Mouse (Mus musculus) mouse trophoblast stem cell (cell line): ENCODE measurements around the gene Lix1.

Source experiments
- in situ Hi-C, 2 experiments: fragments of 300-500 bp; cut with MseI, MboI; formaldehyde crosslinking; loops; 2 replicates in 1 of 2; 3 replicates in 1 of 2; pipeline ENCODE4 v1.15.1; 2025

The Lix1 gene

DNA sequence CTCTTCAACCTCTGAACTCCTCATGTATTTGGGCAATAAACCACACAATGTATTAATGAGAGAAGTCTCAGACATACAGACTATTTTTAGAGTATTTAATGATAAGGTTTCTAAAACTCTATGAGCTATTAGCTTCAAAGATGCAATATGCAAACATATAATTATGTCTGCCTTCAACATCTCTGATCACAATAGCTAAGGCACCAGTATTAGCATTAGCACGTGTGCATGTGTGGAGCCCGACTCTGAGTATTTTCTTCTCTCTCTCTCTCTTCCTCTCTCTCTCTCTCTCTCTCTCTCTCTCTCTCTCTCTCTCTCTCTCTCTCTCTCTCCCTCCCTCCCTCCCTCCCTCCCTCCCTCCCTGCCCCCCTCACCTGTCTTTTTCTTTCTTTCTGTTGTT lies 9.0 kb downstream of the Lix1 start:
- in situ Hi-C loops: no loop called here

DNA sequence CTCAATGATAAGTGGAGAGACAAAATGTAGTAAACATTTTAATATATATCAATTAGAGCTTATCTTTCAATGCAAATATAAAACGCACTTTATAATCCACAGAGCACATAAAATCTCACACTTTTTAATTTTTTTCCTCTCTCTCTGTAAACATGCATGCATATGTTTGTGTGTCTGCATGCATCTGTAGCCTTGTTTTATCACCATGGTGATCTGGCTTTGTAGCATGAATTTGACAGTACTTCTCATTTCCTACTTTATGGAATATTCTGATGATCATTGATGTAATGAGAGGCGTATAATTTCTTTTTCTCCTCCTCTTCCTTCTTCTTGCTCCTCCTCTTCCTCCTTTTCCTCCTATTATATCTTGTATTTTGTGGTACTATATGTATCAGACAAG lies 9.7 kb downstream of the Lix1 start:
- in situ Hi-C loops: no loop called here

DNA sequence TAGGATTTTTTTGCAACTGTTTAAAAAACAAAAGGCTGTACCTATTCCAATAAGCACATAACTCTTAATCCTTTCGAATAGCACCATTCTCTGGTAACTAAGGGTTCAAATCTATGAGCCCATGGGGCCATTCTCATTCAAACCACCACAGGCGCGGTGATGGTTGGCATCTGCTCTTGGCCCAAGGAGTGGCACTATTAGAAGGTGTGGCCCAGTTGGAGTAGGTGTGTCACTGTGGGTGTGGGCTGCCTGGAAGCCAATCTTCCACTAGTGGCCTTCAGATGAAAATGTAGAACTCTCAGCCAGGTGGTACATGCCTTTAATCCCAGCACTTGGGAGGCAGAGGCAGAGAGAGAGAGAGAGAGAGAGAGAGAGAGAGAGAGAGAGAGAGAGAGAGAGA lies 11.7 kb downstream of the Lix1 start:
- in situ Hi-C loops: no loop called here

DNA sequence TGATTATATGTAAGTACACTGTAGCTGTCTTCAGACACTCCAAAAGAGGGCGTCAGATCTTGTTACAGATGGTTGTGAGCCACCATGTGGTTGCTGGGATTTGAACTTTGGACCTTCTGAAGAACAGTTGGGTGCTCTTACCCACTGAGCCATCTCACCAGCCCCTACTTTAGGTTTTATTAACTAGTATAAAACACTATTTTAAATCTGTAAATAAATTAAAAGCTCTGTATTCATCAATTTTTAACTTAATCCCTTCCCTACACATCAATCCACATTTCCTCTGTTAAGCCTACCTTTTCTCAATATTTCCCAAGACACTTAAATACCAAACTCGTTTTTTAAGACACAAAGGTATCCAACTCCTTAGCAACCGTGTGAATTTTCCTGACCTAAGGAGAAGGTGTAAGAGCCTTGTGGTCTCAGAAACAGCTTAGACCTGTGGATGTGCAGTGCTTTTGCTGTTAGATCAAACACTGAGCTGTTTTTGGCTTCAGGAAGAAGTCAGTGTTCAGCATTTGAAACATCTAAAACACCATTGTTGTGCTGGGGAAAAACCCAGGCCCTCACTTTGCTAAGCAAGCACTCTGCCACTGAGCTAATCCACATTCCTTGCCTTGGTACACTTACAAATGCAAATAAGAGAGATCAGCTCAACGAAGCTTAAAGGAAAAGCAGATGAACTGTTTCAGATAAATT lies 22.3 kb downstream of the Lix1 start:
- in situ Hi-C loops: no loop called here

DNA sequence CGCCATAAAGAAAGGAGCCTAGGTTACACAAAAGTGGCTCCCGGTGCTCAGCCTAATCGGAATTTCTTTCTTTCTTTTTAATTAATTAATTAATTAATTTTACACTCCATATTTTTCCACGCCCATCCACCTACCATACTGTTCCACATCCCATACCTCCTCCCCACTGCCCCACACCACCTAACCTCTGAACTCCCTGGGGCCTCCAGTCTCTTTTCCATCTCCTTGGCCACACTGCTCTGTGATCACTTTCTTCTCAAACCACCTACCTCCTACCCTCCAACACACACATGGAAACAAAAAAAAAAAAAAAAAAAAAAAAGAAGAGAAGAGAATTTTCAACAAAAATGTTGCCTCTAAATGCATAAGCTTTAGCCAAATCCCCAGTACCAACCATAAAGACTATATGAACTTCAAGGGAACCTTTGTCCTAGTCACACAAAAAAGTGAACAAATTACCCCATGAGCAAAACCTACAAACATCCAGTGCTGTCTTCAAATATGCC lies 22.9 kb downstream of the Lix1 start:
- in situ Hi-C loops: no loop called here

DNA sequence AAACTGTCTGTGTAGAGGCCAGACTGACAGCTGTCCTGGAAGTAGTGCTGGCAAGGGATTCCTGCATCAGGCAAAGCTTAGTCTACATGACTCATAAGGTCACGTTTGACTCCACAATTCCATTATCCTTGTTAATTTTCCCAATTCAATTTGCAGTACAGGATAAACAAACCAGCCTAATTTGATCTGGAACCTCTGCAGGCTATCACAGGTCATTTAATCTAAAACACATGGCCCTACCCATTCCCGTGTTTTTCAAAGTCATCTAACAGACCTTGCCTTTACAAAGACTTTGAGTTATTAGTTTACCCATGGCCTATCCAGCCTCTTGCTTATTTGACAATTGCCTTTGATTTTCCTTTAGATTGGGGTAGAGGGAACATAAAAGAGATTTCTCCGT lies 23.4 kb downstream of the Lix1 start:
- in situ Hi-C loops: no loop called here

DNA sequence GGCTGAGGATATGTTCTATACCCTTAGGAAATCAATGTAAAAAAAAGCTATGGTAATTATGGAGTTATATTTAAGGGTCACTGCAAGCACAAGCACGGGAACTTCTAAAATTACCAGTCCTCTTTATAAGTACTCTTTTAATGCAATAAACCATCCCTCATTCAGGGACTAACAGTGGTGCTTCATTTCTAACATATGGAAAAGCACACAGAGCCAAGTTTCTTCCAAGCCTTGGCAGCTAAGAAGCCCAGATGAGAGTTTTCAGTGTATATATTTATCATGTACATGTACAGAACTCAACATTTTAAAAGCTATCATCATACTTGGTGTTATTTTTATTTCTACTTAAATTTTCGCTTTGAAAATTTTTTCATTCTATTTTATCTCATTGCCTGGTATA lies 26.4 kb downstream of the Lix1 start:
- in situ Hi-C loops: no loop called here

DNA sequence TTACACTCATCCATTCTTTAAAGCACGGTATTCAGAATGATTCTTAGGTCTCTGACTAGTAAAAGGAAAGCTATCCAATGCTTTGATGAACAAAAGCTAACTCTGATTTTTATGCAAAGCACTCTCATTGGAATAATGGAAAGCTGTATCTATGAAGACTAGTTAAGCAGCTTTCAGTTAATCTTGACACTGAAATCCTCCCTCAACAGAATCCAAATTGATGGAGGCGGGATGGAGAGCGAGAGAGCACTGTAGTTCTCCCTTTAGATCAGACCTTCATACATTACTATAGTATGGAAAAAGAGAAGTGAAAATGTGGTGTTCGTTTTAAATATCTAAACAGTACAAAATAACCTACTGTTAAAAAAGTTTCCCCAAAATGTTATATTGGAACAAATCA lies 31.2 kb downstream of the Lix1 start:
- in situ Hi-C loops: no loop called here

DNA sequence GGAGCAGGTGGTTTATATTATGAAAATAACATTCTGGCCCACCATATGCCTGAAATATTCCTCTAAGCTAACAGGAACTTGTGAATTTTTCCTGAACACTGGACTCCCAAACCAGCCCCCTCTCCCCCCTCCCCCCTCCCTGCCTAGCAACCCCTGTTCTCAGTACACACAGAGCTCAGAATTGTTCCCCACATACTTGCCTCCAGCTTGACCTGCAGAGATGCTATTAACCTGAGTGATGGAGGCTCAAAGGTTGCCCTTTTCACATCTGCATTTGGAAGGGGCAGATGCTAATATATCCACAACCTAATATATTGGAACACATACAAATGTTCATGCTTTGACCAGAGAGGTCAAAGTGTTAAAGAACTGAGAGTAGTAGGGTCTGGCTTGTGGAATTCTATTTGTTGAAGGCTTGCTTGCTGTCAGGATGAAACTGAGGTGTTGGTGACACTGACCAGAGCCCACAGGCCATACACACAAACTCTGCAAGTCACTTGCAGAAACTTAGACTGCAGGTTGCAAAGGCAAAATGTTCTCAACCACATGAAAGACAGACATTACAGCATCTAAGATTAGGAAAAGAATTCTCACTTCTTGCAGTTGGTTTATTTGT lies 36.2 kb downstream of the Lix1 start:
- in situ Hi-C loops: no loop called here

DNA sequence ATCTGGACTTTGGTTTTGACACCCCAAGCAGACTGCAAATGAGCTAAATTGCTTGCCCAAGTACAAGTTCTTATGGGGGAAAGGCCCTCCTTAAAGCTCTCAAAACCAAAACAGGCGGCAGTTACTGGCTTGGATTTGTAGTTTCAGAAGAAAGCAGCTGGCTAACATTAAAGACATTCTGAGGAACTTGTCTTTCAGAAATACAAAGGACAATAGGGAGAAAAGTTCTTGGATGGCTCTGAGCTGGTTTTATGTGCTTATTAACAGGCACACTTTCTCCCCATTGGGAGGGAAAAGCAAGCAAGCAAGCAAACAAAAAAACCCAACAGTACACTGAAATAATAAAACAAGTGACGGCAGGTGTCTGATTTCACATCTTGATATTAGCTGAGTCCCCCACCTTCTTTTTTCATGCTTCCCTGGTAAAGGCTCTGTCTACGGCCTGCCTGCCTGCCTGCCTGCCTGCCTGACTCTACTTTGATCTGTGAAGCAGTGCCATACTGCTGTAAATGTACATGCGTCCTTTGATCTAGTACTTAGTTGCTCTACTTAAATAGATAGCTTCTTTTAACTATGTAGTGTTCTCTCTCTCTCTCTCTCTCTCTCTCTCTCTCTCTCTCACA lies 39.5 kb downstream of the Lix1 start:
- in situ Hi-C loops: no loop called here

DNA sequence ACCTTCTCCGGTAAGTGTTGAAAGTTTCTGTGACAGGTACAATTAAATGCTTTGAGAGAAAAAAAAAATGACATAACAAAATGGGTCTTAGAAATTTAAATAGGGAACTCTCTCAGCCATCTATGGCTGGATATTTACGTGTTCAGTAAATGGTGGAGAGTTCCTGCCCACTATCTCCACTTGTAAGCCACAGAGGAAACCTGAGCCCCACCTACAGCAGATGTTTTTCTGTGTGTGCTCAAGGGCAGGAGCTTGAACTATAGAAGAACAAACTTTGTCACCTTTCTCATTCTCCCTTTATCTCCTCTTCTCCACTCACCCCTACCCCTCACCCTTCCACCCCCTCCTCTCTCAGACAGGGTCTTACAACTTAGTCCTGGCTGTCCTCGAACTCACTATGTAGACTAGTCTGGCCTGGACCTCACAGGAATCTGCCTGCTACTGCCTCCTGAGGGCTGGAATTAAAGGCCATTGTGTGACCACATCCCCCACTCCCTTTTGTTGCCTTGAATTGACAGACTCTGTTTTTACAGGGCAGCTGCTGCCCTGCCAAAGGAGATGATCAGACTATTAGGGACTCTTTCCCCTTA lies 41.9 kb downstream of the Lix1 start:
- in situ Hi-C loops: no loop called here

DNA sequence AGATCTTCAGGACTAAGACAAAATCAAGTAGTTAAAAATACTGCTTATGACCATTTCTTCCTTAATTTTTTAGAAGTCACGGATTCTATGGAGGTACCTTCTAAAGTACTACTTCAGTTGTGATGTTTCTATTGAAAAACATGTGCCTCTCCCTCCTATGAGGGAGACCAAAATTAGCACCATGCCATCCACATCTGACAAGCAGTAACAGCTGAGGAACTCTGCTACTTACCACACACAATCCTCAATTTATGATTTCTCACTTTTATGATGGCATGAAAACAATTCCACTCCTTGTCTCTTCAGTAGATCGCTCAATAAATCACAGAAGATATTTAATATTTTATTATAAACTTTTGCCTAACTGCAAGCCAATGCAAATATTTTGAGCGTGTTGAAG lies 44.2 kb downstream of the Lix1 start:
- in situ Hi-C loops: no loop called here

DNA sequence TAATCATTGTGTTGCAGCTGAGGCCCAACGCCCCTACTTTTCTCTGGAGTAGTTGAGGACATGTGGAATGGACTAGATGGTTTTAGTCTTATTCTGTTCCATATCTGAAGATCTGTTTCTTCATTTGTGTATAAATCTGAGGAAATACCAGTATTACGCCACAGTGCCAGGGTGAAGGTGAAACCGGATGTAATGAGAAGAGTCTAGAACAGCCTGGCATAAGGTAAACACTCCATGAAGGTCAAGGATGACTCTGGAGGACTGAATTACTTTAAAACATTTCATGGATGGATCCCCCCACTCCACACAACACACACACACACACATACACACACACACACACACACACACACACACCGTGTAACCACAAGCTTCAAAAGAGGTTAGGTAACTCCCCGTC lies 45.3 kb downstream of the Lix1 start:
- in situ Hi-C loops: no loop called here

DNA sequence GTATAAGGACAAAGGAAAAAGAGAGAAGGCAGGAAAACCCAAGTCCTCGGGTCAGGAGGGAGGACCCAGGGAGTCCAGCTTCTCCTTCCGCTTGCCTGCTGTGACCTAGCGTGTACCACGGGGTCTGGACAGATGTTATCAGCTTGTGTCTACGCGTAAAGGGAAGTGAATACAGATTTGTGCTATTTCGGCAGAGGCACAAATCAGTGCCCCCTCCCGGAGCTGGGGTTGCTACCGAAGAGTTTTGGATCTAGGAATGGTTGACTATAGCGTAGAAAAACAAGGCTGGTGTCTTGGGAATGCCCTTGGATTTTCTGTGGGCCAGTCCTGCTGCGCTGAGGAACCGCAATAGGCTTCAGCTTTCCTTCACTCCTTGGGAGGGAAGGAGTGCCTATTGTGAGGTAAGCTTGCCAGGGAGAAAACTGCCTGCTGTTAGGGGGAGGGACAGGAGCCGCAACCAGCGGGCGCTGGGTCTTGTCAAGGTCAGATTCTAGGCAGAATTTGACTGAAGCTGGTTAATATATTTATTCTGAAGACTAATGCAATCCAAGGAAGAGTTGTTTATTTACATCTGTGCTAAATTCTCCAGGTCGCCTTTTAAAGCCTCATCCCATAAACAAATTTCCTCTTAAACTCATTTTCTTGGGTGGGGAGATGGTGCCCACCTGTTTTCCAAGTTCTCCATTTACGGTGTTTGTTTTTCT lies 46.4 kb downstream of the Lix1 start:
- in situ Hi-C loops: no loop called here

DNA sequence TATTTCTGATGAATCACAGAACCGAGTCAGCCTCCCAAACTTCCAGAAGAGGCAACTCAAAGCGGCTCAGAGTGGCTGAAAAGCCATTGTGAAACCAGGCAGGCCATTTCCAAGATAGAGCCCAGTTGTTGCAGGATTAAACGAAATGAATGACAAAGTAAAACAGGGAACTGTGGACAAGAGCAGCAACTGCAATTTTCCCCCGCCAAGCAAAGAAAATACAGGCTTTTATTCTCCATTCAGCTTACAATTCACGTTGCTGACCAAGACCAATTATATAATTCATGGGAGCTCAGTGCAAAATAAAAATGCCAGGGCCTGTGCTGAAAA lies 46.9 kb downstream of the Lix1 start:
- in situ Hi-C loops: no loop called here

DNA sequence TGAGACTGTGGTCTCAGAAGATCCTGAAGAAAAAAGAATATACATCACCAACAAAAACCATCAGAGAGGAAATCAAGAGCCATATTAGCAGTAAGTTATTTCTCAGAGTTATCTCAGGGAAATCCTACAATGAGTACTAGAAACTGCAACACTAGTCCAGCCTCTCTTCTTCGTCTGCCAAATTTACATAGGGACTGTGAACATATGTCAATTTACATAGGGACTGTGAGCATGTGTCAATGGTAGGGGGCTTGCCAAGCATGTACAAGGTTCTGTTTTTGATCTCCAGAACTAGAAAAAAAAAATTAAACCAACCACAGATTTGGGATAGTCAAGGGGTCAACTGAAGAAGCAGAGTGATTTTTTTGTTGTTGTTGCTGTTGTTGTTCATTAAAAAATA lies 48.6 kb downstream of the Lix1 start:
- in situ Hi-C loops: no loop called here

DNA sequence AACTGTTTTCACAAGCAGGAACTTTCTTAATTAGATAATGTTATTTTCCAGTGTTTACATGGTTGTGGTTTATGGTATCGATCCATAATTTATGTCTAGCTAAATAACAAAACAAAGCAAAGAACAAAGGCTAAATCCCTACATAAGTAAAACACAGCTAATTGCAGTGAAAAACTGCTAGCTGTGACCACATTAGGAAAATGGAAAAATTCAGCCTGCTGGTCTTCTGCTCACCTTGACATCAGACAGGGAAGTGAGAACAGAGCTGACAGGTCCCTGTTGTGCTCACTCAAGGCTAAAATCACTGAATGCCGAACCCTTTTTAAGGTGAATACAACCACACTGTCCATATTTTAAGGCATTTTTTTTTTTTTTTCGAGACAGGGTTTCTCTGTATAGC lies 50.1 kb downstream of the Lix1 start:
- in situ Hi-C loops: no loop called here

DNA sequence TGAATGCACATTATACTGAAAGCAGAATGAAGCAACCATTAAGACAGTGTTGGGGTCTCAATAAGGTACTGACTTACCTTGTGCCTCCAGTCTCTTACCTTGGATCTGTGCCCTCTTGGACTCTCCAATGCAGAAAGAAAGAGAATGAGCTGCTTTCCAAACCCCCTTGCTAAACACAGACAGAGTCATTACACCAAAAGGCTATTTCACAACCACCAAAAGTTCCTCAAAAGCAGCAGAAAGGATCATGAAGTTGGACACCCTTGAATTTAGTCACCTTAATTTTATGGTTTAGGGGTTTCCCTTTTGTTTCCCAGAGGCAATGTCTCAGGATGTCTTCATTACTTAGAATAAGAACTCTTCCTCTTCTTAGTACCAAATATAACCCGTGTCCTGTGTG lies 52.1 kb downstream of the Lix1 start:
- in situ Hi-C loops: no loop called here

DNA sequence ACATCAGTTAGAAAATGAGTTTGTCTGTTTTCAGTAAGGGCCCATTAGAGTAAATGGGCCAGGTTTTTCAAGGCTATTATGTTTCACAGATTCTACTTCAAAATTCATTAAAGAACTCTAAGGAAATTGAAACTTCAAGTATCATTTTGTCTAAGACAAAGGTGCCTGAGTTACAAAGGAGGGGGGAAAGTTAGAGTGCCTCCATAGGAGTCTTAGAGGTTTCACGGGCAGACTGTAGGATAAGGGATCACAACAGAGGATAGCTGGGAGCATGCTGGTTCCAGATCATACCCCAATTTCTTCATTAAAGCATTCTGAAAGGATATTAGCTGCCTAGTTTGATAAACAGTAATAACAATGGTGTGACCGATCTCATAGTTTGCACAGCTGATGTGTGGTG lies 83.3 kb downstream of the Lix1 start:
- in situ Hi-C loops: no loop called here

DNA sequence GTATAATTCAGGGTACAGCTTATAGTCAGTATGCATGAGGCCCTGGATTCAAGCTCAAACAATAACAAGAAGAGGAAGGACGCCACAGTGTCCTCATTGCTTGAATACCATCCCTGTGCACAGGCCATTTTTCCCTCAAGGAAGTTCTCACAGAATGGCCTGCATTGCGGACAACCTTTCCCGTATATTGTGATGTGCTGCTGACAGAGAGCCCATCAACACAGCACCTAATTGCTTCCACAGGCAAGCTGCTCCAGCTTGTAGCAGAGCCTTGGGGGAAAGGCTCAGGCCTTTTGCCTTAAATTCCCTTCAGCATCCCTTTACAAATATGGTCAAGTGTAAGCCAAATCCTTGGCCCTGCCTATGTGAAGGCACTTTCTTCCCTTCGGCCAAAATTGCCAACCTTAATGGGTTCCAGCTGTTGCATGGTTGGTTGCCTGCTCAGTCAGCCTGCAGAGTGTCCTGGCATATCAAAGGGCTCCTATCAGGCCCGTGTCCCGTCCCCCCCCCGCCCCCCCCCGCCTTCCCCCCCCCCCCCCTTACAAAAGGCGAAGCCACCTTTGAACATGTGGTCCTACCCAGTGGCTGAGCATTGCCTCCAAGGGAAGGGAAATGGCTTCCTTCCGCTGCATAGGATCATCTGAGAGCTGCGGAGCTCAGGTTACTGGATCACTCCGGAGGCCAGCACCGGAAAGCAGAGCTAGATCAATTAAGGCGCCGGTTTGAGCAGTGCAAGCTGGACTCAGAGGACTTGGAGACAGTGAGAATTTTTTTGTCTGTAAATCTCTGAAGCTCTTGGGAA lies 88.5 kb downstream of the Lix1 start:
- in situ Hi-C loops: no loop called here

DNA sequence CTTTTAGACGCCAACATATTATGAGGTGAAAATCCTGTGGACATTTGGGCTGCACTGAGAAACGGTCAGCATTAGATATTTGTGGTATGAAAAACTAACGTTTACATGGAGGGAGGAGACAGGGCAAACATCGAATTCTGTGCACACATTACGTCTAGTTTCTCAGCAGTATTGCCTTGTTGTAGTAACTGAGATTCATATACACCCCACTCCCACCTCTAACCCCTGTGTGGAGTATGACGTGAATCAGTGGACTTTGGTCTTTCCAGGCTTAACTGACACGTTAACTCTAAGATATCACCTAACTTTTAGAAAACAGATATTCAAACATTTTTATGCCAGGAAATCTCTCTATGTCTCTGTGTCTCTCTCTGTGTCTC lies 89.1 kb downstream of the Lix1 start:
- in situ Hi-C loops: no loop called here

DNA sequence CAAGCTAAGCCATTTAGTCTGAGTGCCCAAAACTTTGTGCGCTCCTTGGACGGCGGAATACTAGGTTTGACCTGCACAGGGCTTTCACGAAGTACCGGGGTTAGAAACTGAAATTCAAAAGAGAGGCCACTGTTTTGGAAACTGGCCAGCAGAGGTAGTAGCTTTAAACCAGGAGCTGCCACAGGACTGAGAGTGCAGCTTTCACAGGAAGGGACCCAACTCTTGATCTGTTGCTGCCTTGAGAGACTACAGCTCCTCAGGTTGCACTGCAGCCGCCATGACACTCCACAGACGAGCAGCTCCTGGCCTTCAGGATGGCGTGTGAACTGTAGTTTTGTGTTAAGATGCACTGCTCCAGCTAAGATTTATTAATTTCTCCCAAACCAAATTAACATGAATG lies 89.6 kb downstream of the Lix1 start:
- in situ Hi-C loops: no loop called here
